Mouse (Mus musculus) intestine, embryonic 16.5 days (tissue): Measurements from ENCODE around the gene Rbm5. TPM values are rescaled to one million over a fixed set of nuclear protein-coding genes. Genes with fewer than 3 reads are reported as not detected.

Experiments used
- ATAC-seq: fragments of 200-750 bp; cut with Nextera tagmentation; 2 replicates; pipeline ENCODE4 v1.8.0; 2017; ENCODE audit warnings: moderate TSS enrichment, moderate library complexity
- H3K27ac ChIP-seq: fragments of 300-500 bp; sonication (generic); 2 replicates; pipeline ENCODE4 v1.5.1; 2014; ENCODE audit warnings: mild to moderate bottlenecking, low read length
- H3K27me3 ChIP-seq: fragments of 300-500 bp; sonication (generic); replicated peaks from 2 replicates; pipeline ENCODE4 v1.6.1; 2014; ENCODE audit warnings: low read length, control low read depth, mixed read lengths; ENCODE audit not compliant: control insufficient read depth, insufficient read depth
- H3K36me3 ChIP-seq: fragments of 300-500 bp; sonication (generic); 2 replicates; pipeline ENCODE4 v1.6.1; 2014; ENCODE audit warnings: low read length, control low read depth; ENCODE audit not compliant: control insufficient read depth, insufficient read depth
- H3K4me1 ChIP-seq: fragments of 300-500 bp; sonication (generic); 2 replicates; pipeline ENCODE4 v1.6.1; 2014; ENCODE audit warnings: low read length, control low read depth, mixed read lengths; ENCODE audit not compliant: control insufficient read depth, insufficient read depth
- H3K4me2 ChIP-seq: fragments of 300-500 bp; sonication (generic); 2 replicates; pipeline ENCODE4 v1.6.1; 2014; ENCODE audit warnings: low read depth, low read length, control low read depth
- H3K4me3 ChIP-seq: fragments of 300-500 bp; sonication (generic); 2 replicates; pipeline ENCODE4 v1.5.1; 2014; ENCODE audit warnings: mild to moderate bottlenecking, low read length
- H3K9ac ChIP-seq: fragments of 300-500 bp; sonication (generic); 2 replicates; pipeline ENCODE4 v1.6.1; 2014; ENCODE audit warnings: low read depth, low read length
- H3K9me3 ChIP-seq: fragments of 300-500 bp; sonication (generic); 2 replicates; pipeline ENCODE4 v1.6.1; 2016; ENCODE audit warnings: low read length, control low read depth; ENCODE audit not compliant: control insufficient read depth
- WGBS: fragments of 180-500 bp; shearing (Covaris S2); extraction: QIAGEN DNeasy Blood & Tissue Kit; methylation state at CpG from one replicate; pipeline ENCODE4 v1.1.7; 2014; 5-methylcytosine and 5-hydroxymethylcytosine counted together
- polyA plus RNA-seq: library from polyadenylated mRNA; unstranded; fragments of >200 nt; fragmentation: Nextera tagmentation; extraction: Ambion mirVana; gene quantifications from 2 replicates; pipeline ENCODE4 v1.2.1, GENCODE M21; 2015

Gene Rbm5
- polyA plus RNA-seq, 1 experiment from 2014 or later, result 145 TPM

GRCm38 (mm10) chr9:107738020-107738840 is 32.6 kb downstream of the Rbm5 start:
- Histone ChIP-seq H3K36me3 (peaks cover 34% of the 10 kb centered on the region), H3K9me3 (no peaks in the 10 kb centered on the region), H3K27me3 (peaks cover 9% of the 10 kb centered on the region), H3K4me2 (no peak overlapping the region), H3K9ac (no peak overlapping the region), H3K27ac (no peak overlapping the region), H3K4me1 (peaks cover 23% of the 10 kb centered on the region), H3K4me3 (no peak overlapping the region)
- peak; percentile 68 for ATAC-seq
- 20% methylated on average over 7 of the region's 7 CpGs for WGBS

- ATAC-seq, result no peak
- 3% methylated on average over 7 of the region's 7 CpGs for WGBS
- H3K4me3 ChIP-seq, result 0 out of 2 replicates have a peak overlapping the region, but pooled peaks have one; percentile 11
- H3K36me3 ChIP-seq, result peaks cover 19% of the 10 kb centered on the region
- peaks cover 9% of the 10 kb centered on the region for H3K27me3 ChIP-seq
- H3K4me1 ChIP-seq, result peaks cover 23% of the 10 kb centered on the region
- H3K27ac ChIP-seq, result no peak overlapping the region
- no peaks in the 10 kb centered on the region for H3K9me3 ChIP-seq
- peak overlapping the region; percentile 48 for H3K4me2 ChIP-seq
- H3K9ac ChIP-seq, result peak overlapping the region; percentile 19; the same call in 1 of the 2 replicates
Observed at GRCm38 (mm10) chr9:107736185-107736485, 34.7 kb downstream of the Rbm5 start.

- Histone ChIP-seq H3K27ac (peak overlapping the region; percentile 39), H3K9me3 (no peaks in the 10 kb centered on the region), H3K4me3 (0 out of 2 replicates have a peak overlapping the region, but pooled peaks have one; percentile 11), H3K27me3 (peaks cover 9% of the 10 kb centered on the region), H3K36me3 (peaks cover 14% of the 10 kb centered on the region), H3K4me1 (peaks cover 23% of the 10 kb centered on the region), H3K9ac (peak overlapping the region; percentile 19; the same call in 1 of the 2 replicates), H3K4me2 (peak overlapping the region; percentile 48)
- no peak for ATAC-seq
- 15% methylated on average over 17 of the region's 17 CpGs for WGBS
Observed at GRCm38 (mm10) chr9:107735356-107736184, 35.2 kb downstream of the Rbm5 start.

- Histone ChIP-seq H3K4me2 (no peak overlapping the region), H3K9ac (no peak overlapping the region), H3K36me3 (peaks cover 7% of the 10 kb centered on the region; the same call in 1 of the 2 replicates), H3K27me3 (peaks cover 9% of the 10 kb centered on the region), H3K27ac (no peak overlapping the region; the same call in 1 of the 2 replicates), H3K4me1 (peaks cover 23% of the 10 kb centered on the region), H3K9me3 (no peaks in the 10 kb centered on the region), H3K4me3 (no peak overlapping the region)
- 31% methylated on average over 7 of the region's 7 CpGs for WGBS
- peak; percentile 19 for ATAC-seq
Observed at GRCm38 (mm10) chr9:107734567-107734971, 36.2 kb downstream of the Rbm5 start.

- 54% methylated on average over 3 of the region's 3 CpGs for WGBS
- H3K4me1 ChIP-seq, result peaks cover 12% of the 10 kb centered on the region
- no peak overlapping the region for H3K4me2 ChIP-seq
- H3K27me3 ChIP-seq, result no peaks in the 10 kb centered on the region
- H3K9ac ChIP-seq, result no peak overlapping the region
- ATAC-seq, result no peak
- no peaks in the 10 kb centered on the region for H3K9me3 ChIP-seq
- no peak overlapping the region for H3K4me3 ChIP-seq
- H3K36me3 ChIP-seq, result no peaks in the 10 kb centered on the region
- H3K27ac ChIP-seq, result no peak overlapping the region
Observed at GRCm38 (mm10) chr9:107729709-107730108, 41.1 kb downstream of the Rbm5 start.

- H3K4me3 ChIP-seq, result no peak overlapping the region
- no peaks in the 10 kb centered on the region for H3K9me3 ChIP-seq
- H3K36me3 ChIP-seq, result no peaks in the 10 kb centered on the region
- no peaks in the 10 kb centered on the region for H3K27me3 ChIP-seq
- ATAC-seq, result no peak
- no peak overlapping the region for H3K4me2 ChIP-seq
- no peak overlapping the region for H3K27ac ChIP-seq
- no peak overlapping the region for H3K9ac ChIP-seq
- peaks cover 15% of the 10 kb centered on the region for H3K4me1 ChIP-seq
- whole genome bisulfite sequencing, result 63% methylated on average over 6 of the region's 6 CpGs
Observed at GRCm38 (mm10) chr9:107728919-107729670, 41.7 kb downstream of the Rbm5 start.

- Histone ChIP-seq H3K9ac (no peak overlapping the region), H3K27me3 (no peaks in the 10 kb centered on the region), H3K27ac (no peak overlapping the region), H3K4me3 (no peak overlapping the region), H3K9me3 (no peaks in the 10 kb centered on the region), H3K36me3 (no peaks in the 10 kb centered on the region), H3K4me2 (no peak overlapping the region), H3K4me1 (peaks cover 29% of the 10 kb centered on the region)
- ATAC-seq, result no peak
- 60% methylated on average over 3 of the region's 3 CpGs for WGBS
Observed at GRCm38 (mm10) chr9:107727041-107727440, 43.8 kb downstream of the Rbm5 start.

- ATAC-seq, result peak; percentile 12; the same call in 1 of the 2 replicates
- Histone ChIP-seq H3K27ac (peak overlapping the region; percentile 55), H3K4me3 (no peak overlapping the region), H3K9ac (no peak overlapping the region), H3K4me2 (no peak overlapping the region), H3K27me3 (no peaks in the 10 kb centered on the region), H3K4me1 (peaks cover 29% of the 10 kb centered on the region), H3K36me3 (no peaks in the 10 kb centered on the region), H3K9me3 (no peaks in the 10 kb centered on the region)
- 96% methylated on average over 1 of the region's 1 CpGs for WGBS
Observed at GRCm38 (mm10) chr9:107724796-107725195, 46.0 kb downstream of the Rbm5 start.
